Mouse (Mus musculus) cerebral cortex, adult 2 months (tissue): ENCODE data around the gene Sgms2.

Source experiments
- WGBS: fragments of 180-500 bp; shearing (Covaris S2); methylation state at CpG from one replicate; pipeline ENCODE4 v1.1.7; 2018; 5-methylcytosine and 5-hydroxymethylcytosine counted together

Sgms2 gene

DNA sequence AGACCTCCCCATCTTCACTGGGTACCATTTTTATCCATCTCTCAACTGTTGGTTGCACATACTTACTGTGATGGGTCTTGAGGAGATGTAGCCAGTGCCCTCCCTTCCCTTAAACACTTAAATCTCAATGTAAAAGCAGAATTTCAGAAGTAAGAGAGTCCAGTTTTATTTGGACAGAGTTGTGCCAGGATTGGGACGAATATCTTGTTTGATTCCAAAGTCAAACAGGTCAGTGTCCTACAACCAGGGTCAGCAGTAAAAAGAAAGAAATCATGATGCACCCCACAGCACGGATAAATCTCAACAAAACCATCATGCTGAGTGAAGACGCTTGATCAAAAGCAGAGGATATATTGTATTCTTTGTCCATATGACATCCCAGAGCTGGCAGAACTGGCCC, 183.4 kb downstream of the Sgms2 start:
- 87% methylated on average over 3 of the region's 3 CpGs for WGBS

DNA sequence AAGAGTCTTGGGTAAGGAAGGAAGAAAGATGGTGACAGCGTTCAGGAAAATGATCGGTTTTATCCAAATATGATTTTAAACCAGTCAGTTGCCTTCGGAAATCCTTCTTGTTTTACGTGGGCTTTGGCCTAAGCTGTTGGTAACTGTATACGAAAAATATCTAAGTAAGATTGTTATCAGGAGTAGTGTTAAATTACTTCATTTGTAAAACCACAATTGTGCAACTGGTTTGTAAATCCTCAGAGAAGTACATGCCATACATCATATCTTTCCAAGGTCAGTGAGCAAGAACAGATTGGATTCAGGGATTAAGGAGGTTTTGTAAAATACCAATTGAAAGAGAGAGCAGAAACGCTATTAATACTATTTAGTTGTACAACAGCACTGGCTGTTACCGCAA, 185.0 kb downstream of the Sgms2 start:
- 95% methylated on average over 7 of the region's 7 CpGs for WGBS

DNA sequence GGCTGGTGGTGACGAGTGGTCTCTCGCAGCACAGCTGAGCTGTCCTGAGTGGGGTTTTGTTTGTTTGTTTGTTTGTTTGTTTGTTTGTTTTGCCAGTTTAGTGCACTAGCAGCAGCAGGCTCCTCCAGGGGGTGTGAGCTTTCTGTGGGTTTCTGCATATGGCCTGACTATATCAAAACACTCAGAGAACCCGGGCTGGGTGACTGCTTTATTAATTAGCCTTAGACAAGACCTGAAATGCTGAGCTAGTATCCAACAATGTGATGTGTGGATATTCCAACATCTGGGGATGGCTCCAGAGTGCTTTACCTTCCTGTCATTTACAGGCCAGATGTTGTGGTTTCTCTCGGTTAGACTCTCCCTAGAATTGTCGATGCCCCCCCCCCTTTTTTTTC, 187.9 kb downstream of the Sgms2 start:
- 9% methylated on average over 5 of the region's 5 CpGs for WGBS

GRCm38 (mm10) chr3:131302452-131303319, 188.5 kb downstream of the Sgms2 start, which contains the start of gene Cyp2u1:
Cyp2u1 (minus strand) TSS chr3:131303227.
- WGBS: under 1% methylated on average over 71 of the region's 71 CpGs

DNA sequence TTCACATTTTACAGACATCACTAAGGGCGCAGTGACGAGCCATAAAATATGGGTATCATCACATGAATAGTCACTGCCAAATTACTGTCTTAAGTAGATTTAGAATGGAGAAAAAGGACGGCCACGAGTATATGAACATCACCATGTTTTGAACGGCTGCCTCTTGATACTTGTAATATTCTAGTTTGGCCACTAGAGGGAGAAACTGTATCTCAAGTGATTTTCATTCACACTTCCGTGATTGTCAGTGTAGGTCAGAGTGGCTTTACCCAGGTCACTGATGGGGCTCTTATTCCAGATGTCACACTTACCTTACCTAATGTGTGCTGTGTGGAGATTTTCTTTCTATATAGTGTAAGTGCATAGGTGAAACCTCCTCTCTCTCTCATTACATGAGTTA, 191.3 kb downstream of the Sgms2 start:
- WGBS: 6% methylated on average over 6 of the region's 6 CpGs

GRCm38 (mm10) chr3:131299078-131299477, 192.1 kb downstream of the Sgms2 start:
- 78% methylated on average over 9 of the region's 9 CpGs for WGBS

- 81% methylated on average over 7 of the region's 7 CpGs for WGBS
These were observed 194.3 kb downstream of the Sgms2 start for GRCm38 (mm10) chr3:131296893-131297292.

DNA sequence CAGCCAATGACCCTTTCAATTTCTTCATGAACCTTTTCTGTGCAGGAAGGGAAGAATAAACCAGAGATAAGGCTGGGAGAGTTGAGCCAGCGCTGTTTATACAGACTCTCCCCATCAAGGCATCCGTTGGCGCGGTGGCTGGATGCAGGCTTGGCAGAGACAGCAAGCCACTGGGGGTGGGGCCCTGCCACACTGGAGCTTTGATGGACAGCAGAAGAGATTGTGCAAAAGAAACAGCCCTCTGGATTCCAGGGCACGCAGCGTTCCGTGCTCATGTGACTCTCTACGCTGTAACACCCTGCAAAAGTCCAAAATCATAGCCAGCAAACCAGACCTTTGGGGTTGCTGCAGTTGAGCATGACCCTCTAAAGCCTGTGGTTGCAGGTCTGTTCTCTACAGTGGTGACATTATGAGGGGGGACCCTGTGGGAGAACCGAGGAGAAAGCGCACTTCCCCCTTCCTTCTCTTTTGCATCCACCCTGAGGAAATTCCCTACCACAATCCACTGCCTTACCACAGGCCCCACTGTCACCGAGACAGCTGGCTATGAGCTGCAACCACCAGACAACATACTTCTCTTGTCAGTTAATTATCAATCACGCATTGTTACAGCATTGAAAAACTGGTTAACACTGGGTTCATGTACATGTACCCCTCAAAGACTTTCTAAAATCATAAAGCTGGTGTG, 195.6 kb downstream of the Sgms2 start:
- WGBS: 76% methylated on average over 12 of the region's 12 CpGs

GRCm38 (mm10) chr3:131294503-131294902, 196.7 kb downstream of the Sgms2 start:
- 64% methylated on average over 3 of the region's 3 CpGs for WGBS

GRCm38 (mm10) chr3:131292959-131293358, 198.3 kb downstream of the Sgms2 start:
- WGBS: 64% methylated on average over 3 of the region's 3 CpGs

GRCm38 (mm10) chr3:131292349-131292748, 198.9 kb downstream of the Sgms2 start:
- WGBS: 73% methylated on average over 2 of the region's 2 CpGs

DNA sequence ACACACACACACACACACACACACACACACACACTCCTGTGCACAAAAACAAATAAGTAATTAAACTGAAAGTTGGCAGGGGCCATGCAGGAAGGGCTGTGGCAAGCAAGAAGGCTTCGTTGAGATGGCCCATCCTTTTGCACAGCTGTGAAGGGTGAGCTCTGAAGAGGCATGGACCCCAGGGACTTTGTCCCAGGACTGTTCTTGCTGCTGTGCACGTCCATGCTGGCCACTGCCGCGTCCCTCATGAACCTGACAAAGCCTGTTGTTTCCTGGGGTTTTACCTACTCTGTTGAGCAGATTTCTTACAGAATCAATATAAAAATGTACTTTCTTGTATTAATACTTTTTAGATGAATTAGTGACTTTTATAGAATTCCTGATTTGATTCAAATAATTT, 199.3 kb downstream of the Sgms2 start:
- 82% methylated on average over 4 of the region's 4 CpGs for WGBS

DNA sequence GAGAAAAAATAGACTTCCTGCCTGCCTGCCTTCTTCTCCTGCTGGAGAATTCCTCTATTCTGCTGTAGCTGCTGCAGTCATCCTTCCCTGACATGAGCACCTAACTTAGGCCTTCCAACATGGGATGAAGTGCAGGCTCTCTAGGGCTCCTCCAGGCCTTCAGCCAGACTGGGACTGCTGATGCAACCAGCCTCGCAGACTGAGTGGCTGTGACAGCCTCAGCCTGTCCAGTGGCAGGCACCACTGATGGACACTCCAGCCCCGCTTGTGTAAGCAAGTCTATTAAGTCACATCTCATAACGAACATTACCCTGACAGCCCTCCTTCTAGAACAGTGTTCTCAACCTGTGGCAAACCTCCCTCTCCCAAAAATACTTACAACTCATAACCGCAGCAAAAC, 217.1 kb downstream of the Sgms2 start:
- WGBS: 84% methylated on average over 4 of the region's 4 CpGs

GRCm38 (mm10) chr3:131272374-131273100, 218.7 kb downstream of the Sgms2 start:
- 33% methylated on average over 10 of the region's 10 CpGs for WGBS

DNA sequence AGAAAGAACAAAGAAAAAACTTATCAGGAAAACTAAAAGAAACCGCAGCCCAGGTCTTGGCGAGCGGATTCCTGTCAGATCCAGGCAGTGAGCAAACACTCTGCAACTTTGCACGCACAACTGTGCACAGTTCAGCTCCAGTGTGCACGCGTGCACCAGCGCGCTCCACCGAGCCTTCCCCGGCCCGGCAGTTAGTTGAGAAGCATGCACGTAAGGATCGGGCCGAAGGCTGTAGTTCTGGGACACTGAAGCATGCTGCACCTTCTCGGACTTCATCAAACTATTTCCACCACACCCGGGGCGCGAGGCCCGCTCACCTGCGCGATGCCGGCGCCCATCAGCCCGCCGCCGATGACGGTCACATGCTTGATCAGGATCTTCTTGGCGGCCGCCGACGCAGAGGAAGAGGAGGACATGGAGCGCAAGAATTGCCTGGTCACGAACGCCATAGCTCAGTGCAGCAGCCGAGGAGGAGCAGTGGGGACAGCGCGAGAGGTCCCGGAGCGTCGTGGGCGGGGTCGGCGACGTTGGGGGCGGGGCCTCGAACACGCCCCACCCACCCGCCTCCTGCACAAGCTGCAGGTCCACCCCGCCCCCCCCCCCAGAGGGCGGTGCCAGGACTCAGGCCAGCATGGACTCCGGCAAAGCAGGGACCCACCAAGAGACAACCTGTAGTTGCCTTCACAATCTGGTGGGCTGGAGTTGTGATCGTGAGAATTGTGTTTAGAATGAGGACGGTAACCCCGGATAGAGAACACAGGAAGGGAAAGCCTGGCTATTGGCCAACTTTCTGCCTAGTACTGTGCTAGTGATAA, 219.4 kb downstream of the Sgms2 start, which contains the start of gene Hadh:
Gene Hadh (minus strand): TSS at position 543 of the 815 bp plus-strand sequence.
- WGBS: under 1% methylated on average over 54 of the region's 54 CpGs

DNA sequence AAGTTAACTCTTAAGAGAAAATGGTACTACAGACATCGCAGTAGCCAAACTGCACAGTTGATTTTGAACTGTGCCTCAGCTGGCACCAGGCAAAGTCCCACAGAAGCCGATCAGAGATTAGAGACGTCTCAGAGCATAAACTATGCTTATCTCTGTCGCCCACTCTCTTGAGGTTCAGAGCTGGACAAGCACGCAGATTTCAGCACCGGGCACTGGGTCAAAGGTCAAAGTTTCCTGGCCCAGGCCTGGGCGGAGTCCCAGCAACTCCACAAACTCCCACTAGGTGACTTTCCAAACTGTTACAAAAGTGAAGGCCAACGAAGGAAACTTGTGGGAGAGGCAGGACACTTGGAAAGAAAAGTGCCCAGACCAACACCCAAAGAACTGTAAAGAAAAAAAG, 220.1 kb downstream of the Sgms2 start:
- WGBS: 15% methylated on average over 8 of the region's 8 CpGs

DNA sequence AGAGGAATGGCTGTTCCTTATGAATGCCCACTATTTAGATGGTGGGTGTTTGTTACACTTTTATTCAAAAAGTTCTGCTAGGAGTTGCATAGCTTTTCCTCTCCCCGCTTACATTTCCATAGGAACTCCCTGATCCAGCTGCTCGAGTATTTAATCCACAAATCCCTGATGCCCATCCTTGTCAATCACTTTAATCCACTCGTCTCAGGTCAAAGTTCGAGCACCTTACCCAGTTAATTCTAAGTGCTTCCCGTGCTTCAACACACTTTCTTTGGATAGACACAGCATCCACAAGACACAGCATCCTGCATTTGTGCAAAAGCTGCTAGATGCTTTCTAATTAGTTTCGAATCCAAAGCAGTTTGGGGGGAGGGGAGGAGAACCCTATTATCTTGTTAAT, 220.8 kb downstream of the Sgms2 start:
- 75% methylated on average over 6 of the region's 6 CpGs for WGBS
